Mouse (Mus musculus) olfactory bulb, adult 2 months (tissue): ENCODE measurements at regions not wholly inside any gene's neighbourhood (a gene's known extent, or its start where the extent isn't known, plus 50 kb on each side); places are given as distances from the start of the nearest gene placed in this dataset.

ENCODE experiments used
- CTCF ChIP-seq: fragments of 200-500 bp; IDR thresholded peaks from 2 replicates; pipeline ENCODE4 v1.5.1; 2012; ENCODE audit warnings: low read depth, mild to moderate bottlenecking, low read length, moderate library complexity; ENCODE audit not compliant: insufficient read depth
- POLR2A ChIP-seq: fragments of 200-500 bp; IDR thresholded peaks from 2 replicates; pipeline ENCODE4 v1.6.1; 2012; ENCODE audit warnings: mild to moderate bottlenecking, low read depth, low read length, moderate library complexity; ENCODE audit not compliant: insufficient read depth

DNA sequence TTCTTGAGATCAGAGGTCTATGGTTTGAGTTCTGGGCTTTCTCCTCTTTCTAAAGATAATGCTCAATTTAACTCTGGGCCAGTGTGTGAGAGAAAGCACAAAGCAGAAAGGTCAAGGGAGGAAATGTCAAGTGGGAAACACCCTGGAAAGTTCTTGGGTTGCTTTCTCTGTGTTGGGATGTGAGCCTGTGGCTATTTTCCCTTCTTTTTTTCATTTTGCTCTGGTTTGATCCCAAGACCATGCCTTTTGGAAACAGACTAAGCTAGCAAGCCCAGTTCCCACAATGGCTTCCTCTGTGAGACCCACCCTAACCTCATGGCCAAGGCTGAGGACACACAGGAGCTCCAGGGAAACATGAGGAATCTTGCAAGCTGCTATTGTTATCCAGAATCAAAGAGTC, 216.4 kb upstream of the F930015N05Rik start:
- TF ChIP-seq CTCF: no peak
- no peak for TF ChIP-seq POLR2A
